Mouse (Mus musculus): Measurements from ENCODE around the gene Klf13.

Gene Klf13

GRCm38 (mm10) chr7:63938914-63939396 is at the start of gene Klf13:
Gene Klf13, minus strand, starts transcription at chr7:63938915.
- DNase-seq (ENCODE audit: low read depth): peak; percentile 97

GRCm38 (mm10) chr7:63988391-63988790 is 49.7 kb upstream of the Klf13 start:
- no peak for DNase-seq (ENCODE audit: low read depth)

GRCm38 (mm10) chr7:63986407-63987182 is 47.9 kb upstream of the Klf13 start:
- DNase-seq (ENCODE audit: low read depth): no peak

GRCm38 (mm10) chr7:63985696-63986406 is 47.1 kb upstream of the Klf13 start:
- DNase-seq (ENCODE audit: low read depth): no peak

GRCm38 (mm10) chr7:63985266-63985665 is 46.6 kb upstream of the Klf13 start:
- no peak for DNase-seq (ENCODE audit: low read depth)

GRCm38 (mm10) chr7:63984329-63984728 is 45.6 kb upstream of the Klf13 start:
- DNase-seq (ENCODE audit: low read depth): no peak

- DNase-seq (ENCODE audit: low read depth): no peak
Observed at GRCm38 (mm10) chr7:63977631-63978030, 38.9 kb upstream of the Klf13 start.

- no peak for DNase-seq (ENCODE audit: low read depth)
Observed at GRCm38 (mm10) chr7:63970986-63971385, 32.3 kb upstream of the Klf13 start.

GRCm38 (mm10) chr7:63969941-63970340 is 31.2 kb upstream of the Klf13 start:
- DNase-seq (ENCODE audit: low read depth): no peak

GRCm38 (mm10) chr7:63965635-63966418 is 27.1 kb upstream of the Klf13 start:
- DNase-seq (ENCODE audit: low read depth): no peak

- DNase-seq (ENCODE audit: low read depth): no peak
Observed at GRCm38 (mm10) chr7:63965135-63965534, 26.4 kb upstream of the Klf13 start.

GRCm38 (mm10) chr7:63964121-63964520 is 25.4 kb upstream of the Klf13 start:
- DNase-seq (ENCODE audit: low read depth): no peak

GRCm38 (mm10) chr7:63963632-63964031 is 24.9 kb upstream of the Klf13 start:
- no peak for DNase-seq (ENCODE audit: low read depth)

GRCm38 (mm10) chr7:63957872-63958640 is 19.3 kb upstream of the Klf13 start:
- no peak for DNase-seq (ENCODE audit: low read depth)

GRCm38 (mm10) chr7:63956981-63957713 is 18.4 kb upstream of the Klf13 start:
- DNase-seq (ENCODE audit: low read depth): no peak

- peak; percentile 76 for DNase-seq (ENCODE audit: low read depth)
Observed at GRCm38 (mm10) chr7:63956138-63956823, 17.6 kb upstream of the Klf13 start.

- no peak for DNase-seq (ENCODE audit: low read depth)
Observed at GRCm38 (mm10) chr7:63955440-63955839, 16.7 kb upstream of the Klf13 start.

- no peak for DNase-seq (ENCODE audit: low read depth)
Observed at GRCm38 (mm10) chr7:63952077-63952898, 13.6 kb upstream of the Klf13 start.

- DNase-seq (ENCODE audit: low read depth): no peak
Observed at GRCm38 (mm10) chr7:63950931-63951607, 12.4 kb upstream of the Klf13 start.
